Mouse (Mus musculus) liver, adult (tissue): ENCODE measurements at regions not wholly inside any gene's neighbourhood (a gene's known extent, or its start where the extent isn't known, plus 50 kb on each side); places are given as distances from the start of the nearest gene placed in this dataset.

Experiments
- GATA4 ChIP-seq: IDR thresholded peaks from 2 replicates; pipeline ENCODE4 v1.6.1; 2014; ENCODE audit warnings: mild to moderate bottlenecking, low read length; ENCODE audit not compliant: insufficient replicate concordance

- TF ChIP-seq GATA4: no peak
These were observed 150.1 kb upstream of the Plxnc1 start for GRCm38 (mm10) chr10:95094771-95095170.

DNA sequence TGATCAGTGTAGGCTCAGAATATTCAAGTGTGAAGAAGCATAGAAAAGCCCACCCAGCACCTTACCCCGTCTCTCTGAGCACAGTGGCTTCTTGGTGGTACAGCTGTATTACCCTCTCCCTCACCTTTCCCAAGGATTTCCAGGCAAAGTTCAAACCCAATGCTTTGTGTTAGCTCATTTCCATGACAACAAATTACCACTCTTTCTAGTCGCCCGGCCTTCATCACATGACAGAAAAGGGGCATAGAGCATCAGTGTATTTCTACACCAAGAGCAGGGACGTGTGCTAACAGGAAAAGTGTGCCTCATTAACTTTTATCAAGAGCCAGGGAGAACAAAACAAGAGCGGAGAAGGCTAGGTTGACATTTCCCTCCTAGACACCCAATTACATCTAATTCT lies 148.6 kb upstream of the Plxnc1 start:
- TF ChIP-seq GATA4: no peak

GRCm38 (mm10) chr10:95091086-95091485 lies 146.5 kb upstream of the Plxnc1 start:
- no peak for TF ChIP-seq GATA4

DNA sequence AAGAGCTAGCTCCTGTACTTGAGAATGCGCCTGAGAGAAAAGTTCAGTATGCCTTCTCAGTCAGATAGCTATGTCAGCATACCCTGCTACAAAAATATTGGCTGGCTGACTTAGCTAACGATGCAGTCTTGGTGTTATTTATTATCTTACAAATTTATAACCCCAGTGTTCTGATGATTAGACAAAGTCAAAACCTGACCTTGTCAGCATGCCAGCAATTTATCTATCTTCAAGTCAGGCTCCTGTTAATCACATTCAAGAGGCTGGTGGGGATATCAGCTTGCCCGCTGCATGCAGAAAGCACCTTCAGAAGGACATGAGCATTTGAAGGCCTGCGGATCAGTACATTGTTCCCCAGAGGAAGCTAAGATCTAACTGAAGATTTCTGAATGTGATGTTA lies 146.0 kb upstream of the Plxnc1 start:
- no peak for TF ChIP-seq GATA4

DNA sequence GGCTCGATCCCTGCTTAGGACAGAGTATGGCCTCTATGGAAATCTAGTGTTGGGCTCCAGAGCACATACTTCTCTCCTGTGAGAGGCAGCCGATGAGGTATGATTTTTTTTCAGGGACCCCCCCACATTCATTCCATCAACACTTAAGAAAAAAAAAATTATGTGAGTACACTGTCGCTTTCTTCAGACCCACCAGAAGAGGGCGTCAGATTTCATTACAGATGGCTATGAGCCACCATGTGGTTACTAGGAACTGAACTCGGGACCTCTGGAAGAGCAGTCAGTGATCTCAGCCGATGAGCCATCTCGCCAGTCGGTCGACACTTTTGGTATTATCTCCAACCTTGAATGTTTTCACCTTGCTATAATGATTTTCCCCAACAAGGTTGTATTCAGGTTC lies 145.4 kb upstream of the Plxnc1 start:
- TF ChIP-seq GATA4: no peak

- TF ChIP-seq GATA4: no peak
These were observed 143.4 kb upstream of the Plxnc1 start for GRCm38 (mm10) chr10:95087864-95088570.

DNA sequence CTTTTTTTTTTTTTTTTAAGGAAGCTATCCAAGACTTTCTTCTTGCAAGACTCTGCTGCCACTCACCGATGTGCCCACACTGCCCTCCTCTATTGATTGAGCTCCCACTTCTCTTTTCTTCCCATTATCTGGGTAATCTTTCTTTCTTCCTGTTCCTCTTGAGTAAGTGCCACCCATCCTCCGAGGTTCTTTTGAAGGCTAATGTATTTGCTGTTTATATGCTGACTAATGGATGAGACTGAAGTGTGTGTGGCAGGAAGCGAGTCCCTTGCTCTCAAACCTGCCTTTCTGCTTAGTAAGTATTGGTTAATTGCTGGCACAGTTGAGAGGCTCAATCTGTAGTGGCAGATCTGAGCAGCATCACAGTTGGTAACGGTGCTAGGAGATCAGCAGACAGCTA lies 142.1 kb upstream of the Plxnc1 start:
- no peak for TF ChIP-seq GATA4

GRCm38 (mm10) chr10:95085688-95086268 lies 141.1 kb upstream of the Plxnc1 start:
- no peak for TF ChIP-seq GATA4

DNA sequence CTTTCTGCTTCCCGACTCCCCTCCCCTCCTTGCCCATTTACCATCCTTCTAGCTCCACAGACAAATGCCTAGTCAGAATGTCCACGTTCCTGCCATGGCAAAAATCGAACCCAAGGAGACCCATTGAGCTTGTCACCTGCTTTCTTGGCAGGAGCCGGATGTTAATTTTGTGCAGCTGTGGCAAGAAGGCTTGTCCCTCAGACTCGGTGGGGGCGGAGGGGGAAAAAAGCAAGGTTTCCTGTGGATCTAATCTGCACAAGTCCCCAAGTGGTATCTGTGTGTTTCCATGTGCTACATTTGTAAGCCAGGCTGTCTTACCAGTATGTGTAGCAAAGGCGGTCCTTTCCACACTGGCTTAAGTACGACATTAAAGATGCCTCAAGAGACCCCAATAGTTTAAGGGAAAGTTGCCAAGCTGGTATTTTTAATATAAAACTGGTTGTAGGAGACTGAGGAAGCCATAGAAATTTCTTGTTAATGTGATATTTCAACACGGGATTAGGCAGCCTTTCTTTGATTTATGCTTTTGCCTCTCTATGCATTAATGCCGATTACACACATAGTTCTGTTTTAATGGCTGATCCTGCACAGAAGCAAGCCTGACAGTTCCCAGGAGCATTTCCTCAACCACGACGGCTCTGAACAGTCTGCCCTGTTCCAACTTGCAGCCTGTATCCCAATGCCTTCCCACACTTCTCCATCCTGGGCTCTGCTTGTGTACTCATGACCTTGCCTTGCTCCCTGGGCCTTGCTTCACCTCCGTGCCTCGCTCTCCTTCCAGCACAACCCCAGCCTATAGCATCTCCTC lies 138.9 kb upstream of the Plxnc1 start:
- TF ChIP-seq GATA4: no peak

- TF ChIP-seq GATA4: no peak
These were observed 138.0 kb upstream of the Plxnc1 start for GRCm38 (mm10) chr10:95082634-95083033.

DNA sequence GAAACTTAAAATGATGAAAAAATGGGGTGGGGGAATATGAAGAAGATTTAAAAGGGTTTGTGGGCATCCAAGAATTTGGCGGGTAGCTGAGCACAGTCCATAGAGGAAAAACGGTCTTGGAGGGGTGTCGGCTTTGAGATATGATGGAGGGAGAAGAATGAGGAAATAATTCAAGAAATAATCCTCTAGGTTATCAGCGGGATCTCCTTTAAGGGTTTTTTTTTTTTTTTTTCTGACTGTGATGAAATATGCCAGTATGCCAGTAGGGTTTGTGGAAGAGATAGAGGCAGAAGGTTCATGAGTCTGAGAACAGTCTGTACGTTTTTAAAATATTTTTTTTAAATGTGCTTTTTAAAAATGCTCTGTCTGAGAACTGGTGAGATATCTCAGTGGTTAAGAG lies 135.3 kb upstream of the Plxnc1 start:
- TF ChIP-seq GATA4: no peak

DNA sequence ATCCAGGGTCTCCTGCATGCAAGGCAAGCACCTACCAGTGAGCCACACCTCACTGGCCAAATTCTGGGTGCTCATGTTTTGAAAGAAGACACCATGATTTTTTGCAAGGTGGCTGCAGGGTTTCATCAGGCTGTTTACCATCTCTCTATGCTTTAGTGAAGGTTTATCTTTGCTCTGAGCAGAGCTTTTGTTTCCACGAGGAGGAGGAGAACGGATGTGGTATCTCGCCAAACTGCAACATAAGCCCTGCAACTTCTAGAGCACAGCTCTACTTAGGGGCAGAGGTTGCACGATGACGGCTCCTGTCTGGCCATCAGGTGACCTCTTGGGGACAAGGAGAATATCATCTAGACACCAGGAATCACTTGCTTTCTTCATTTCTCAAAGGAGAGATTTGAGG lies 131.8 kb upstream of the Plxnc1 start:
- no peak for TF ChIP-seq GATA4

GRCm38 (mm10) chr10:95075897-95076296 lies 131.3 kb upstream of the Plxnc1 start:
- TF ChIP-seq GATA4: no peak

GRCm38 (mm10) chr10:95074959-95075590 lies 130.4 kb upstream of the Plxnc1 start:
- TF ChIP-seq GATA4: no peak

DNA sequence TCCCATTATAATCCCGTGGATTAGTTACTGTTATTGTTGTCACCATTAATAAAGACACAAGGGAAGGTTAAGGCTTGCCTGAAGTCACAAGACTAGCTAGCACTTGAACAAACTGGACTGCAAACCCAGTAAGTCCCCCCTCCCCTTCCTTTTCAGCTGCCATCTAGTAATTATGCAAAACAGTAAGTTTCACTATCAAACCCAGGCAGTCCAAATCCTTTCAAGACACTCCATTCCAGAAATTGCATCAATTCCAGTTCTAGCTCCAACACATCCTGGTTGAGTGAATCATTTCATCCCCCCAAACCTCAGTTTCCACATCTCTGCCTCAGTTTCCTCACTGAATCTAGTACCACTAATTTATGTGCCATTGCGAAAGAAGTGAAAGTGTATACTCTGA lies 129.7 kb upstream of the Plxnc1 start:
- no peak for TF ChIP-seq GATA4

DNA sequence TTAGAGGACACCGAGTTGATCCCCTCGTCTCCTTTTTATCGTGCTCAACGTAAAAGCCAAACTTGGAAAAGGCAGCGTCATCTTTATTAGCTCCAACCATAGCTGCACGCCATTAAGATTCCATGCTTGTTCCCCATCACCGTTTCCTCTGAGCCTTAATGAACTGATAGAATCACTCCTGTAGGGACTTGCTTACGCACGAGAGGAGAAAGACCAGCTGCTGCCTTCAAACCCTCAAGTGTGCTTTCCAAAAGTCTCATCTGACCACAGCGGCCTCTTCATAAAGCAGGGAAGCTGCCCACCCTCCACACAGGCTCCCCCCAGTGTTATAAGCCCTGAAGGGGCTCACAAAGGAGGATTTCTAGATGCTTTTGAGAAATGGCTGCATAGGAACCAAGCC lies 123.3 kb upstream of the Plxnc1 start:
- no peak for TF ChIP-seq GATA4
